Mouse (Mus musculus): ENCODE results near the gene Apool. TPM values are rescaled to one million over a fixed set of nuclear protein-coding genes. Genes with fewer than 3 reads are reported as not detected.
"Not testable (repeated sequence)": the region's sequence is repeated elsewhere in the genome, so short reads cannot be mapped to it uniquely, and the experiment has no call there.

The Apool gene
- polyA plus RNA-seq (2012; rRNA removed): 3.9 and 4.8 TPM in 2 replicates

DNA sequence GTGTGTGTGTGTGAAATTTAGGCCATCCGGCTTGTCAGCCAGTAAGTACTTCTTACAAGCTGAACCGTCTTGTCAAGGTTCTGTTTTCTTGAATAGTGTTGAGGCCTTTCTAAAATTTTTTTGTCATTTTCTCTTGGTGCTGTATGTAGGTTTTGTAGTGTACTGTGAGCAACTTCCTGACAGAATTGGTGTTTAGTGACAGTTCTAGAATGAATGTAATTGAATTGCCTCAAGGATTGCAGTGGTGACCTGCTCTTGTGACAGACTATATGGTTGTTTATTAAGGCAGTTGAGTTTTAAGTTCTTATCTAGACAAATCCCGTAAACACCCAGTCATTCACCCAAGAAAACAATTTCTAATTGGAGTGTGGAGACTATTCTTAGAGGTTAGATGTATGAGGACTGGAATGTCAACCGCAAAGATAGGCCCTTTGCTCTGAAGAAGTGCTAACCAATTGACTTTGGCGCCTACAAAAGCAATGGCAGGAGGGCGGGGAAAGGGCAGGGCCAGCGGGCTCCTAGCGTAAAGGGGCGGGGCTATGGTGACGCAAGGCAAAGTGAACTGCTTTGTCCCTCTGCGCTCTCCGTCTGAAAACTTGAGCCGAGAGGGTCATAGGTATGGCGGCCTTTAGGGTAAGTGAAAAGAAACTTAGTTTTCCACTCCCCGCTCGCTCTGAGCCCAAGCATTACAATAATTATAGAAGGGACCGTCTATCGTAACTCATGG, at the start of gene Apool:
Gene Apool, plus strand, starts transcription at position 531 of the 727 bp plus-strand sequence.
- Histone ChIP-seq H3K4me3 (ENCODE audit: insufficient read depth, low read length) (peak within 1 kb of the TSS; percentile 97), H3K27ac (ENCODE audit: insufficient read depth, low read length) (peak within 1 kb of the TSS; percentile 77; the same call in 1 of the 2 replicates), H3K4me1 (ENCODE audit: control insufficient read depth, insufficient read depth, low read length) (no peaks in the 10 kb centered on the region)
- TF ChIP-seq CTCF (IDR thresholded peaks at IDR 0.05; ENCODE audit: extremely low read depth, insufficient read depth, low read length) (no peak), POLR2A (IDR thresholded peaks at IDR 0.05; ENCODE audit: extremely low read depth, insufficient read depth, low read length) (0 out of 2 replicates have a peak, but pooled peaks have one; percentile 28)

DNA sequence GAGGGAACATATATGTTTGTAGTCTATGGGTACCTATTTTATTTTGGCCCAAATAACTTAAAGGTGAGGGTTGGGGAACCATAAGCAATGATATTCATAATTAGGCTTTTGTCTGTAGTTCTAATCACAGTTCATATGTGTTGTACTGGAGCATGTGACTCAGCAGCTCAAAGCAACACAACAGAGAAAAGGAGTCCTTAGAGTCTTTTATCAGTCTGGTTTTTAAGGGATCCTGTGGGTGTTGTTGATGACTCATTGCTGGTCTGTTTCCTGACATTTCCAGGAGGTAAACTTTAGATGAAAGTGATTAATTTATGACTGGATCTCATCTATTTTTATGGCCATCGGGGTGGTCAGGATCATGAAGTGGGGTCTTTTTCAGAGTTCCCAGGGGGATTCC, 37.6 kb upstream of the Apool start:
- H3K4me1 ChIP-seq (ENCODE audit: control insufficient read depth, insufficient read depth, low read length): no peaks in the 10 kb centered on the region
- TF ChIP-seq CTCF (IDR thresholded peaks at IDR 0.05; ENCODE audit: extremely low read depth, insufficient read depth, low read length) (no peak), POLR2A (IDR thresholded peaks at IDR 0.05; ENCODE audit: extremely low read depth, insufficient read depth, low read length) (no peak)

DNA sequence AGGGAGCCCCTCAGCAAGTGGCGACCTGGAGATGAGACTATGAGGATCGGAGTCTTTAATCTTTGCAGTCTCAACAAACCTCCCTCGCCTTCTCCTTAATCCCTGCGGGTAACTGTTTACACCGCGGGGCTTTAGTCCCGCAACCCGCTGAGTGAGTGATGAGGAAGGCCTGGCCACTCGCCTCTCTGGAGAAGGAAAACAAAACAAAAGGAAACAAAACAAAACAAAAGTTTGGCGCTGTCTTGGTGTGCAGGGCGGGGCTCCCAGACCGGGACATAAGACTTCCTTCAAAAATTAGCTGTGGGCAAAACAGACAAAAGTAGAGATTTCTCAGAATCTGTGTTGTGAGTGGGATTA, 375 bp downstream of the Apool start:
- Histone ChIP-seq H3K4me3 (ENCODE audit: insufficient read depth, low read length) (peak overlapping the region; percentile 97), H3K4me1 (ENCODE audit: control insufficient read depth, insufficient read depth, low read length) (no peaks in the 10 kb centered on the region), H3K27ac (ENCODE audit: insufficient read depth, low read length) (peak overlapping the region; percentile 77; the same call in 1 of the 2 replicates)
- TF ChIP-seq CTCF (IDR thresholded peaks at IDR 0.05; ENCODE audit: extremely low read depth, insufficient read depth, low read length) (no peak), POLR2A (IDR thresholded peaks at IDR 0.05; ENCODE audit: extremely low read depth, insufficient read depth, low read length) (no peak)

More for the DNA sequence above, 37.6 kb upstream of the Apool start:
- no peak overlapping the region for H3K4me3 ChIP-seq (ENCODE audit: insufficient read depth, low read length)
- H3K27ac ChIP-seq (ENCODE audit: insufficient read depth, low read length): no peak overlapping the region

DNA sequence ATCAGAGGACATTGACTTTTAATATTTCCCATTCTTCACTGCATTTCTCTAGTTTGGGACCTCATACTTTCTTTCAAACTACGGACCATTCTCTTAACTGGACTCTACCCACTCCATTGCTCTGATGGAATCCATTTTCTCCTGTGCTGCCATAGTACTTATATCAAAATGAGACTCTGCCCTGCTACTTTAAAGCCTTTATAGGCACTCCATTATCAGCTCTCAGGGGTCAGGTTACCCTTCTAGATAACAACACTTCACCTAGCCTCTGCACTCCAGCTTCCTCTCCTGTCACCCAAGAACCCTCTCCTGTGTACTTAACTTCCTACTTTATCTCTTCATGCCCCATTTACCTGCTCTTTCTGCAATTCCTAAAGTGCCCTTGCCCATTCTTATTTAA, 960 bp downstream of the Apool start:
- TF ChIP-seq CTCF (IDR thresholded peaks at IDR 0.05; ENCODE audit: extremely low read depth, insufficient read depth, low read length): no peak
- no peak for TF ChIP-seq POLR2A (IDR thresholded peaks at IDR 0.05; ENCODE audit: extremely low read depth, insufficient read depth, low read length)
- no peak overlapping the region for H3K27ac ChIP-seq (ENCODE audit: insufficient read depth, low read length)

DNA sequence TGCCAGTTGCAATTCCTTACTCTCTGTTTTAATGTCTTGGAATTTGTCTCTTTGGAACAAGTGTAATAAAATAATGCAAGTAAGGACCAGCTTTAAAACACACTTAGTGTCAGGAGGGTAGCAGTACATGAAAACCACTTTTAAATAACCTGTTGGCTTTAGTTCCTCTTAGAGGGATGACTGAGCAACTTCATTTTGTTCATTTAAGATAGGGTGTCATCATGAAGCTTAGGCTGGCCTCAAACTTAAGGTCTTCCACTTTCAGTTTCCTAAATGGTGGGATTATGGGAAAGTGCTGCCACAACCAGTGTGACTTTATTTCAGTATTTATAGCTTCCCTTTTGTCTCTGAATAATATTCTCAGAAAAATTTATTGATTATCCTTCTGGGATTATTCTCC, 9.1 kb downstream of the Apool start:
- Histone ChIP-seq H3K27ac (ENCODE audit: insufficient read depth, low read length) (no peak overlapping the region), H3K4me3 (ENCODE audit: insufficient read depth, low read length) (no peak overlapping the region), H3K4me1 (ENCODE audit: control insufficient read depth, insufficient read depth, low read length) (no peaks in the 10 kb centered on the region)
- TF ChIP-seq CTCF (IDR thresholded peaks at IDR 0.05; ENCODE audit: extremely low read depth, insufficient read depth, low read length) (no peak), POLR2A (IDR thresholded peaks at IDR 0.05; ENCODE audit: extremely low read depth, insufficient read depth, low read length) (no peak)

More for the DNA sequence above, 960 bp downstream of the Apool start:
- H3K4me3 ChIP-seq (ENCODE audit: insufficient read depth, low read length): peak overlapping the region; percentile 97; the same call in 1 of the 2 replicates
- H3K4me1 ChIP-seq (ENCODE audit: control insufficient read depth, insufficient read depth, low read length): no peaks in the 10 kb centered on the region

DNA sequence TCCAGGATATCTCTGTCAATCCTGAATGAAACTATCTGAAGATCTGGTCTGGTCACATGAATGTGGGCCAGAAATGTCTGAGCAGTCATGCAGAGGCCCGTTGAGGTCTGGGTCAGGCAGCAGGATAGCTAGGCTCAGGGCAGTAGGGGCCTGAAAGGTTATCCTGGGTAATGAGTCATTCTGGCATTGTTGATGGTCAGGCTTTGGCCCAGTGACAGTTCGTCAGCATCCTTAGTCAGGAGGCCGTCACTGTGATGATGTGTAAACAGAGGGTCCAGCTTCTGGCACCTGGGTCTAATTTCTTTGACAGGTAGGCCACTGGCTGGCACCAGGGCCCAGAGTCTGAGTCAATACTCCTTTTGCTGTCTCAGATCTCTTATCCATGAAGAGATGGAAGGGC, 28.4 kb downstream of the Apool start:
- H3K4me3 ChIP-seq (ENCODE audit: insufficient read depth, low read length): no peak overlapping the region
- H3K4me1 ChIP-seq (ENCODE audit: control insufficient read depth, insufficient read depth, low read length): no peaks in the 10 kb centered on the region
- no peak overlapping the region for H3K27ac ChIP-seq (ENCODE audit: insufficient read depth, low read length)
- TF ChIP-seq POLR2A (IDR thresholded peaks at IDR 0.05; ENCODE audit: extremely low read depth, insufficient read depth, low read length) (no peak), CTCF (IDR thresholded peaks at IDR 0.05; ENCODE audit: extremely low read depth, insufficient read depth, low read length) (no peak)

DNA sequence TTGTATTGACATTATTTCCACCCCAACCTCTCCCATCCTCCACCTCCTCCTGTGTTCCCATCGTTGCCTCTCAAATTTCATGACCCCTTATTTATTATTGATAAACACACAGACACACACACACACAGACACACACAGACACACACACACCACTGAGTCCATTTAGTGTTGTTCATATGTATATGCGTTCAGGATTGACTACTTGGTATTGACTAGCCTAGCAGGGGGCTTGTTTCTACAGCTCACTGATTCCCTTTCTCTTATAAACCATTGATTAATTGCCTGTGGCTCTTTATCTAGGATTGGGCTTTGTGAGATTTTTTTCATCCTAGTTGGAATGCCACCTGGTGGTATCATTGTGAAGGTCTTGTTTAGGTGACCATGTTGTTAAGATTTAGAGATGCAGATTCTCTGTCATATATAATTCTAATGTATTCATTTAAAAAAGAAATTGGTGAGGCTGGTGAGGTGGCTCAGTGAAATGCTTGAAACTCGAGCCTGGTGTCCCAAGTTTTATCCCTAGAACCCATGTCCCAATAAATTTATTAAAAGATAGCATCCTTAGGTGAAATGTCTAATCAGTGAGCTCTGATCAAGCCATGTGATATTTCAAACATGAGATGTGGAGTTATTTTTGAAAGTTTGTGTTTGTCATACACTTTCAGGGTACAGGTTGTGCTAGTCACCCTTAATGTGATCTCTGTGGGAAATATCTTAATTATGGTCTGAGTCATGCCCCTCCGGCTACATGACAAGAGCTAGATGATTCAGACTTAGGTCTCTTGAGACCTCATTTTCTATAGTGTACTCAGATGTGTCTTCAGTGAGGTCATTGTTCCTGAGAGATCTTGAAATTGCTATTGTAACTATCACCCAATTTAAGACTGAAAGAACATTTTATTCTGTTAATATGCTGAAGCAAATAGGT, 36.6 kb downstream of the Apool start:
- H3K4me3 ChIP-seq (ENCODE audit: insufficient read depth, low read length): no peak overlapping the region
- H3K4me1 ChIP-seq (ENCODE audit: control insufficient read depth, insufficient read depth, low read length): no peaks in the 10 kb centered on the region
- TF ChIP-seq POLR2A (IDR thresholded peaks at IDR 0.05; ENCODE audit: extremely low read depth, insufficient read depth, low read length) (no peak), CTCF (IDR thresholded peaks at IDR 0.05; ENCODE audit: extremely low read depth, insufficient read depth, low read length) (no peak)
- no peak overlapping the region for H3K27ac ChIP-seq (ENCODE audit: insufficient read depth, low read length)

DNA sequence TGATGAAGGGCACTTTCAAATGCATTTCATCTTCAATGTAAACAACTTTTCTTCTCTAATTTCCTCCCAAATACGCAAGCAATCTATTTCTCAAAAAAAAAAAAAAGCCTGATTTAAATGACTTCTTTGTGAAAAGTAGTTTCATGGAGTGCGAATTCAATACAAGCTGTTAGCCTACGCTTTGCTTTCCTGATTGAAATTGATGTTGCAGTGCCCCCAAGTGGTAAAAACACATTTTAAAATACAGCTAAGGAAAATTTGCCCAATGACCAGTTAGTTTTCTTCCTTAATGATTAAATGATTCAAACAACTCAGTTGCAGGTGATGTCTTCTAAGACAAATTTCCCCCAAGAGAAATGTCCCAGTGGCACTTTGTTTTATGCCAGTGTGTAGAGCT, 37.3 kb downstream of the Apool start:
- Histone ChIP-seq H3K4me1 (ENCODE audit: control insufficient read depth, insufficient read depth, low read length) (no peaks in the 10 kb centered on the region), H3K27ac (ENCODE audit: insufficient read depth, low read length) (no peak overlapping the region), H3K4me3 (ENCODE audit: insufficient read depth, low read length) (no peak overlapping the region)
- TF ChIP-seq POLR2A (IDR thresholded peaks at IDR 0.05; ENCODE audit: extremely low read depth, insufficient read depth, low read length): no peak
- no peak for TF ChIP-seq CTCF (IDR thresholded peaks at IDR 0.05; ENCODE audit: extremely low read depth, insufficient read depth, low read length)

DNA sequence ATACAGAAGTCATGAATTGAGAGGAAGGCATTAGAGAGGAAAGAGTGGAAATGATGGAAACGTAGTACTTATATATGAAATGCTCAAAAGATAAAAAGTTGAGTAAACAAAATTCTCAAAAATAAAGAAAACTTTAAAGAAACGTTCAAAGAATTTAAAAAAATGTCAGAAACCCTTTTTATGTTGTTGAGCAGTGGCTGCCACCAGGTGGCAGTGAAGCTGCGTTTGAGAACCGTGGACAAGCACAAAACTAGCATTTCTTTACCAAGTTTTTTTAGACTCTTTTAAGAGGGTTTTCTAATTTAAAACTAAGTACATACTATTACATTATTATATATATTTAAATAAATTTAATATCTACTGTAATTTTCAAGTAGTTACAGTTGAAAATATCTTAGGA, 57.3 kb downstream of the Apool start:
- no peak overlapping the region for H3K4me3 ChIP-seq (ENCODE audit: insufficient read depth, low read length)
- H3K27ac ChIP-seq (ENCODE audit: insufficient read depth, low read length): no peak overlapping the region
- no peaks in the 10 kb centered on the region for H3K4me1 ChIP-seq (ENCODE audit: control insufficient read depth, insufficient read depth, low read length)
- TF ChIP-seq CTCF (IDR thresholded peaks at IDR 0.05; ENCODE audit: extremely low read depth, insufficient read depth, low read length) (peak; percentile 23; the same call in 1 of the 2 replicates), POLR2A (IDR thresholded peaks at IDR 0.05; ENCODE audit: extremely low read depth, insufficient read depth, low read length) (no peak)

DNA sequence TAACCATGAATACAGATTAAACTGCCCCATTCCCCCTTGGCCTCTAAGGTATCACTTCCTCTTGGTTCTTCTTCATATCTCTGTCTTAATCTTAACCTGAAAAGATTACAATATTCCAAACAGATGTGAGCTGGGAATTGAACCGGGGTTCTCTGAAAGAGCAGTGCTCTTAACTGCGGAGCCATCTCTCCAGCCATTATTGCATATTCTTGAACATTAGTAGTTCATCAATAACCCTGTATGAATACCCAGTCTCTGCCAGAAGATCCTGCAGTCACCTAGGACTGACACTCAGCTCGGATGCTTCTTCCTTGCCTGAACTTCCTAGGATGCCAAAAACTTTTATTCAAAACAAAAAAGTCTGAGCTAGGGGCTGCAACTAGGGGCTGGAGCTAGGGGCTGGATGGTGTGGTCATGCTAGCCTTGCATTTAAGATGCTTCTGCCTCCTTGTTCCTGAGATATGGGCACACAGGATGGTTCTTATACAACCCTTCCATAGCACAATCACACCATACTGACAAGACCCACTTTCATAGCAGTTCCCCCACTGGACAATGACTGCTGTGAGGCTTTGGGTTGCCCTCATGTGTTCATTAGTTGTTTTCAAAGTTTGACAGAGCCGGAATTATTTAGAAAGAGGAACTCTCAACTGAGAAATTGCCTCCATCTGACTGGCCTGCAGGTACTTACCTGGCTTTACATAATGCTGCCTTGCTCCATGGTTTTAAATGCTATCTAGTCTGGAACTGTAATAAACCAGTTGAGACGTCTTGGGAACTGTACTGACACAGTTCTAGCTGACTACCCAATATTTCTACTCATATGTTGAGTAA, 59.7 kb downstream of the Apool start:
- H3K4me1 ChIP-seq (ENCODE audit: control insufficient read depth, insufficient read depth, low read length); H3K4me3 ChIP-seq (ENCODE audit: insufficient read depth, low read length); H3K27ac ChIP-seq (ENCODE audit: insufficient read depth, low read length): not testable (repeated sequence)
